Mouse (Mus musculus): ENCODE measurements around the gene Cbln3. TPM values are rescaled to one million over a fixed set of nuclear protein-coding genes. Genes with fewer than 3 reads are reported as not detected.

Cbln3 gene
- total and polyA plus RNA-seq, 2 experiments from 2014 or later = 0.43 to 0.66 TPM

- 39% methylated on average over 14 of the region's 14 CpGs for WGBS
- Histone ChIP-seq H3K4me2 (ENCODE audit: low read depth, low read length, poor library complexity, severe bottlenecking) (peak overlapping the region; percentile 21; the same call in 1 of the 2 replicates), H3K4me3 (ENCODE audit: low read depth, low read length) (no peak overlapping the region), H3K9me3 (ENCODE audit: low read length) (no peaks in the 10 kb centered on the region), H3K27ac (ENCODE audit: low read depth, low read length) (no peak overlapping the region), H3K4me1 (ENCODE audit: insufficient read depth, low read length) (no peaks in the 10 kb centered on the region), H3K36me3 (ENCODE audit: insufficient read depth, low read length) (no peaks in the 10 kb centered on the region), H3K9ac (replicated peaks; ENCODE audit: low read length, poor library complexity, severe bottlenecking) (no peak overlapping the region), H3K27me3 (ENCODE audit: insufficient read depth, low read length) (no peaks in the 10 kb centered on the region)
- peak; percentile 99 for TF ChIP-seq CTCF (IDR thresholded peaks at IDR 0.05)
- peak; percentile 96 for DNase-seq (ENCODE audit: low spot score)
- ATAC-seq (ENCODE audit: low FRiP score) = peak; percentile 86
Measured at GRCm38 (mm10) chr14:55918240-55919082, 34.3 kb upstream of the Cbln3 start.

- 64% methylated on average over 4 of the region's 4 CpGs for WGBS
- H3K9me3 ChIP-seq (ENCODE audit: low read length) = no peaks in the 10 kb centered on the region
- no peaks in the 10 kb centered on the region for H3K27me3 ChIP-seq (ENCODE audit: insufficient read depth, low read length)
- no peak overlapping the region for H3K4me3 ChIP-seq (ENCODE audit: low read depth, low read length)
- no peak overlapping the region for H3K4me2 ChIP-seq (ENCODE audit: low read depth, low read length, poor library complexity, severe bottlenecking)
- ATAC-seq (ENCODE audit: low FRiP score) (no peak), DNase-seq (ENCODE audit: low spot score) (no peak)
- TF ChIP-seq CTCF (IDR thresholded peaks at IDR 0.05) = no peak
- no peaks in the 10 kb centered on the region for H3K4me1 ChIP-seq (ENCODE audit: insufficient read depth, low read length)
- no peak overlapping the region for H3K9ac ChIP-seq (replicated peaks; ENCODE audit: low read length, poor library complexity, severe bottlenecking)
- H3K27ac ChIP-seq (ENCODE audit: low read depth, low read length) = no peak overlapping the region
- H3K36me3 ChIP-seq (ENCODE audit: insufficient read depth, low read length) = no peaks in the 10 kb centered on the region
Measured at GRCm38 (mm10) chr14:55913406-55913805, 29.2 kb upstream of the Cbln3 start.

GRCm38 (mm10) chr14:55905518-55905917 is 21.3 kb upstream of the Cbln3 start:
- Histone ChIP-seq H3K4me2 (ENCODE audit: low read depth, low read length, poor library complexity, severe bottlenecking) (no peak overlapping the region), H3K9ac (replicated peaks; ENCODE audit: low read length, poor library complexity, severe bottlenecking) (no peak overlapping the region), H3K27me3 (ENCODE audit: insufficient read depth, low read length) (no peaks in the 10 kb centered on the region), H3K27ac (ENCODE audit: low read depth, low read length) (no peak overlapping the region), H3K4me3 (ENCODE audit: low read depth, low read length) (no peak overlapping the region), H3K9me3 (ENCODE audit: low read length) (no peaks in the 10 kb centered on the region), H3K4me1 (ENCODE audit: insufficient read depth, low read length) (no peaks in the 10 kb centered on the region; the same call in 1 of the 2 replicates), H3K36me3 (ENCODE audit: insufficient read depth, low read length) (no peaks in the 10 kb centered on the region)
- peak; percentile 54 for TF ChIP-seq CTCF (IDR thresholded peaks at IDR 0.05)
- 26% methylated on average over 1 of the region's 1 CpGs for WGBS
- ATAC-seq (ENCODE audit: low FRiP score) (no peak), DNase-seq (ENCODE audit: low spot score) (no peak)

DNA sequence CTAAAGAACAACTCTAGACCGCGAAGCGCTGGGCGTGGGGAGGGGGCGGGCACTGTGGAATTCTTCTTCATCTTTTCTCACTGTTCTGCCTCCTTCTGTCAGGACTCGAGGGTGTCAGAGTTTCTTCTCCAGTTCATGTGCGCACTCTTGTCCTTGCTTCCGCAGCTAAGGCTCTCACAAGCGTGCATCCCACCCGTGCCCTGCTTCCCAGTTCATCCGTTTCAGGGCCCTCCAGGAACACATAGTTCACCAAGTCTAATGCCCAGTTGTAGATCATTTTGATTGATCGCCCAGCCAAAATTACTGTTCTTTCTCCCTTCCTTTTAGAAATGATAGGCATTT is 16.2 kb upstream of the Cbln3 start:
- TF ChIP-seq CTCF (IDR thresholded peaks at IDR 0.05) = no peak
- peak overlapping the region; percentile 89 for H3K27ac ChIP-seq (ENCODE audit: low read depth, low read length)
- H3K4me2 ChIP-seq (ENCODE audit: low read depth, low read length, poor library complexity, severe bottlenecking) = peak overlapping the region; percentile 84
- H3K4me1 ChIP-seq (ENCODE audit: insufficient read depth, low read length) = peaks cover 4% of the 10 kb centered on the region; the same call in 1 of the 2 replicates
- peak overlapping the region; percentile 48 for H3K4me3 ChIP-seq (ENCODE audit: low read depth, low read length)
- H3K9me3 ChIP-seq (ENCODE audit: low read length) = no peaks in the 10 kb centered on the region
- ATAC-seq (ENCODE audit: low FRiP score) (peak; percentile 53), DNase-seq (ENCODE audit: low spot score) (no peak)
- no peaks in the 10 kb centered on the region for H3K27me3 ChIP-seq (ENCODE audit: insufficient read depth, low read length)
- peak overlapping the region; percentile 77 for H3K9ac ChIP-seq (replicated peaks; ENCODE audit: low read length, poor library complexity, severe bottlenecking)
- peaks cover 27% of the 10 kb centered on the region for H3K36me3 ChIP-seq (ENCODE audit: insufficient read depth, low read length)
- 6% methylated on average over 12 of the region's 12 CpGs for WGBS

DNA sequence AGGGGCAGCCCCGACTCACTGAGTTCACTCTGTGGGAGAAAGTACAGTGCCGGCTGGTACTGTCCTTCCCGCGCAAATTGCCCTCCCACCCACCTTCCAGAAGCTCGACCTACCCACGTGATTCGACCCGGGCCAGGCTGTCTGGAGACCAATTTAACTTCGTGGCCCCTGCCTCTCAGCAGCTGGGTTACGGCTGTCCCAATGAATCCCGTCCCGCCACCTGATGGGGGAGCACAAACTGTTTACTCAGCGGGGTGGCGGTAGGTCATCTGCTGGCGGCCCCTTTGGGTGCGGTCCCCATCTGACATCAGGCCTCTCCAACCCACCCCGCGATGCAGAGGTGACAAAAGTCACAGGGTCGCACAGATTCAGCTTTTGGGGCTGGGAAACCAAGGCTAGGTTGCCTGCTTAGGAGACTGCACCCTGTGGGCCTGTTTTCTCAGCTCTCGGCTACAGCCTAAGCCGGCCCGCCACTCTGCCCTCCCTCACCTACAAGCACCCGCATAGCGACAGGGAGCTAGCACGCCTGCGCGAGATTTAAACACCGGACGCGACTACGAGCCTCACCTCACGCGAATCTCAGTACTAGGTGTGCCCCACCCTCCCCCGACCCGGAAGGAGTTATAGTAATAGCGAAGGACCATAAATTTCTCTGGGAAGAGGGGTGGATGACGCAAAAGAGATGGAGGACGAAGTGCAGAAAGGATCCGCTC is 15.7 kb upstream of the Cbln3 start, which contains the start of gene Sdr39u1:
Gene Sdr39u1 (minus strand): TSS at position 593 of the 713 bp plus-strand sequence.
- ATAC-seq (ENCODE audit: low FRiP score) (peak; percentile 96), DNase-seq (ENCODE audit: low spot score) (peak; percentile 97)
- Histone ChIP-seq H3K4me2 (ENCODE audit: low read depth, low read length, poor library complexity, severe bottlenecking) (peak within 1 kb of the TSS; percentile 84), H3K4me1 (ENCODE audit: insufficient read depth, low read length) (peaks cover 4% of the 10 kb centered on the region; the same call in 1 of the 2 replicates), H3K27me3 (ENCODE audit: insufficient read depth, low read length) (no peaks in the 10 kb centered on the region), H3K4me3 (ENCODE audit: low read depth, low read length) (peak within 1 kb of the TSS; percentile 48), H3K27ac (ENCODE audit: low read depth, low read length) (peak within 1 kb of the TSS; percentile 89), H3K9ac (replicated peaks; ENCODE audit: low read length, poor library complexity, severe bottlenecking) (peak within 1 kb of the TSS; percentile 77), H3K36me3 (ENCODE audit: insufficient read depth, low read length) (peaks cover 33% of the 10 kb centered on the region), H3K9me3 (ENCODE audit: low read length) (no peaks in the 10 kb centered on the region)
- peak; percentile 21; the same call in 1 of the 2 replicates for TF ChIP-seq CTCF (IDR thresholded peaks at IDR 0.05)
- WGBS = 2% methylated on average over 39 of the region's 39 CpGs
